Mouse (Mus musculus) testis, adult 2 months (tissue): ENCODE results near the gene Myocos.

Source experiments
- CTCF ChIP-seq: fragments of 200-500 bp; IDR thresholded peaks from 2 replicates; pipeline ENCODE4 v1.5.1; 2012; ENCODE audit warnings: low read depth, mild to moderate bottlenecking, inconsistent platforms, low read length, moderate library complexity; ENCODE audit not compliant: control insufficient read depth, insufficient read depth, insufficient replicate concordance
- POLR2A ChIP-seq: fragments of 200-500 bp; IDR thresholded peaks from 2 replicates; pipeline ENCODE4 v1.6.1; 2012; ENCODE audit warnings: low read depth, mild to moderate bottlenecking, inconsistent platforms, low read length, moderate library complexity; ENCODE audit not compliant: control insufficient read depth

DNA sequence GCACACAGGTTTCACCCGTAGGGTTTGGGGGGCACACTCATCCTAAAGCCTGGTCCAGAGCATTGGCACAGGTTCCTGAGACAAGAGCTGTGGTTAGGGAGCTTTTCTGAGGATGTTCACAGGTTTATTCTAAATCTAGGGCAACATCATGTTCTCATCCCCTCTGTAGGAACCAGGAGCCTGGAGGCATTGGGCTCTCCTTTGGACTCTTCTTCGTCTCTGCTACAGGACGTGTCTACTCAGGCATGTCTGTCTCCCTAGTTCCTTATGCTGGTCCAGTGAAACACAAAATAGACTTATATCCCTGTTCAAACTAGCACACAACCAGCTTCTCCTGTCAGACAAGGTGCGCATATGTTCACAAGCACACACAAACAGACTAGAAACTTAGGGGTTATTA is 19.5 kb downstream of the Myocos start:
- TF ChIP-seq CTCF (no peak), POLR2A (no peak)
